Mouse (Mus musculus) intestine, embryonic 16.5 days (tissue): ENCODE measurements around the gene Rapgef4. TPM values are rescaled to one million over a fixed set of nuclear protein-coding genes. Genes with fewer than 3 reads are reported as not detected.
A peak's percentile ranks its signal among the peaks of the same experiment; 100 is the strongest.

ENCODE experiments used
- ATAC-seq: fragments of 200-750 bp; cut with Nextera tagmentation; 2 replicates; pipeline ENCODE4 v1.8.0; 2017; ENCODE audit warnings: moderate TSS enrichment, moderate library complexity
- H3K27ac ChIP-seq: fragments of 300-500 bp; sonication (generic); 2 replicates; pipeline ENCODE4 v1.5.1; 2014; ENCODE audit warnings: mild to moderate bottlenecking, low read length
- H3K27me3 ChIP-seq: fragments of 300-500 bp; sonication (generic); replicated peaks from 2 replicates; pipeline ENCODE4 v1.6.1; 2014; ENCODE audit warnings: low read length, control low read depth, mixed read lengths; ENCODE audit not compliant: control insufficient read depth, insufficient read depth
- H3K36me3 ChIP-seq: fragments of 300-500 bp; sonication (generic); 2 replicates; pipeline ENCODE4 v1.6.1; 2014; ENCODE audit warnings: low read length, control low read depth; ENCODE audit not compliant: control insufficient read depth, insufficient read depth
- H3K4me1 ChIP-seq: fragments of 300-500 bp; sonication (generic); 2 replicates; pipeline ENCODE4 v1.6.1; 2014; ENCODE audit warnings: low read length, control low read depth, mixed read lengths; ENCODE audit not compliant: control insufficient read depth, insufficient read depth
- H3K4me2 ChIP-seq: fragments of 300-500 bp; sonication (generic); 2 replicates; pipeline ENCODE4 v1.6.1; 2014; ENCODE audit warnings: low read depth, low read length, control low read depth
- H3K4me3 ChIP-seq: fragments of 300-500 bp; sonication (generic); 2 replicates; pipeline ENCODE4 v1.5.1; 2014; ENCODE audit warnings: mild to moderate bottlenecking, low read length
- H3K9ac ChIP-seq: fragments of 300-500 bp; sonication (generic); 2 replicates; pipeline ENCODE4 v1.6.1; 2014; ENCODE audit warnings: low read depth, low read length
- H3K9me3 ChIP-seq: fragments of 300-500 bp; sonication (generic); 2 replicates; pipeline ENCODE4 v1.6.1; 2016; ENCODE audit warnings: low read length, control low read depth; ENCODE audit not compliant: control insufficient read depth
- WGBS: fragments of 180-500 bp; shearing (Covaris S2); extraction: QIAGEN DNeasy Blood & Tissue Kit; methylation state at CpG from one replicate; pipeline ENCODE4 v1.1.7; 2014; 5-methylcytosine and 5-hydroxymethylcytosine counted together
- polyA plus RNA-seq: library from polyadenylated mRNA; unstranded; fragments of >200 nt; fragmentation: Nextera tagmentation; extraction: Ambion mirVana; gene quantifications from 2 replicates; pipeline ENCODE4 v1.2.1, GENCODE M21; 2015

Rapgef4 gene
- polyA plus RNA-seq, 1 experiment from 2014 or later = 2.8 TPM

DNA sequence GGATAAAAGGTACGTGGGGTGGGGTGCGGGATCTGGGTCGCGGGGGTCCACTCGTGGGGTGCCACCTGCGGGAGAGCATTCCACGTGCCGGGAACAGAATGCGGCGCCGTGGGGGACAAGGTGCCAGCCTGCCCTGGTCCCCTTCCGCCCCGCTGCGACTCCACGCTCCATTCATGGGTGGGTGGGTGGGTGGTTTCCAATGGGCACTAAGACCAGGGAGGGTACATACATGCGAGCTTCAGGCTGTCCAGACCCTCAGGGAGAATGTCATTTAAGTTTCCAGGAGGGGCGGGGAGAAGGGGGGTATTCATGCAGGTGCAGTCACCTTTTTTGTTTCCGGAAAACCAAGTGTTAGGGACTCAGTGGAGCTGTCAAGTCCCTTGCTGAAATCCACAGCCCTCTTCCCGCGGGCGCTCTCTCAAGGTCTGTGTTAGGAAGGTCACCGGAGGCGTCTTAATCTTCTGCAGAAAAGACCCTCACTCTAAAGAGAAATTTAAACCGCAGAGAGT lies 357 bp downstream of the Rapgef4 start:
- ATAC-seq = peak; percentile 23; the same call in 1 of the 2 replicates
- Histone ChIP-seq H3K4me1 (no peaks in the 10 kb centered on the region), H3K9ac (peak overlapping the region; percentile 72), H3K4me2 (peak overlapping the region; percentile 98), H3K27ac (no peak overlapping the region), H3K9me3 (no peaks in the 10 kb centered on the region), H3K4me3 (peak overlapping the region; percentile 63), H3K36me3 (no peaks in the 10 kb centered on the region), H3K27me3 (no peaks in the 10 kb centered on the region; the same call in 1 of the 2 replicates)
- 14% methylated on average over 21 of the region's 24 CpGs for WGBS

DNA sequence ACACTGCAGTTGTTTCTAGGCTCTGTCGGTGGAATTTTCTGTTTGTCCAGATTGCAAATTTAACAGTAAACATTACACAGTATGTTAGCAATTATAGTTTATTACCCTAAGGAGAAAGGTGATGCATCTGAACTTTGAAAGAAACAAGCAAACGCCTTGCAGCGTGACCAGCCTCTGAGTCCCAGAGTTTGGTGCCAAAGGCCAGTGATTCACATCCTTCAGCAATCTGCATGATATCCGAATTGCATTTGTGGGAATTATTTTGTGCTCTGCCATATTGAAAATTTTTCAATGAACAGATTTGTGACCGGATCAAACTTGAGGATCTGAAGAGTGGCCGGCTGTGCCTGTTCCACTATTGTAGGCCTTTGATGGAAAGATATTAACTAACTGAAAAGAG lies 856 bp downstream of the Rapgef4 start:
- Histone ChIP-seq H3K36me3 (no peaks in the 10 kb centered on the region), H3K4me1 (no peaks in the 10 kb centered on the region), H3K4me3 (no peak overlapping the region), H3K9me3 (no peaks in the 10 kb centered on the region), H3K27ac (no peak overlapping the region), H3K9ac (no peak overlapping the region), H3K4me2 (peak overlapping the region; percentile 98; the same call in 1 of the 2 replicates), H3K27me3 (no peaks in the 10 kb centered on the region; the same call in 1 of the 2 replicates)
- 76% methylated on average over 6 of the region's 6 CpGs for WGBS
- ATAC-seq = no peak

DNA sequence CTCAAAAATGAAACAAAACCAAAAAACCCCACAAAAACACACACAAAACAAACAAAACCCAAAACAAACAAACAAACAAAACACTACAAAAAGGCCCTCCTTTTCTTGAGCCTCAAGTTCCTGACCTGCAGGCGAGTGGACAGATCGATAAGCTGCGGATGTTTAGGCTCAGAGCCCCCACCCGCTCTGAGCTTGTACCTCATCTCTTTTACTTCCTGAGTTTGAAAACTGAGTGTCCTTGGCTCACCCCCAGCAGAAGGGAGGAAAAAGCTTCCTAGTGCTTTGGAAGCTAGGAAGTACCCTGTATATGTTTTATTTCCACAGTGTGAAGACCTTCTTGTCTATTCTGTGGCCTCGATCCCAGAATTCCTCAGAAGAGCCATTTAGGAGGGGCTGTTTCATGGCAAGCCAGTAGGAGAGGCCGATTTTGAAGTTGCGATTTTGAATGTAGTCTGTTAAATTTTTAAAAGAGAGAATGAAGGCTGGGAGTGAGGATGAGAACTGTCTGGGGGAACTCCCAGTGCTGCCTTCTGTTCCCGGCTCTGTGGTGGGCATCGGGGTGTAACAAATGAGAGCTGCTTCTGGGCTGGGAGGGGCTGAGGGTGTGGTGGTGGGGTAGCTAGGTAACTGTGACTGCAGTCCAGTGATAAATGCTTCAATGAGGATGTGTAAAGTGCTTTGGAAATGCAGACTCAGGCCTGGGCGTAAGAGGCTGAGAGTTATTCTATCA lies 2.0 kb downstream of the Rapgef4 start:
- H3K36me3 ChIP-seq = no peaks in the 10 kb centered on the region
- no peaks in the 10 kb centered on the region for H3K9me3 ChIP-seq
- H3K4me1 ChIP-seq = no peaks in the 10 kb centered on the region
- 69% methylated on average over 10 of the region's 10 CpGs for WGBS
- no peak for ATAC-seq
- no peak overlapping the region for H3K4me3 ChIP-seq
- no peak overlapping the region for H3K4me2 ChIP-seq
- no peaks in the 10 kb centered on the region; the same call in 1 of the 2 replicates for H3K27me3 ChIP-seq
- H3K9ac ChIP-seq = no peak overlapping the region
- no peak overlapping the region for H3K27ac ChIP-seq

DNA sequence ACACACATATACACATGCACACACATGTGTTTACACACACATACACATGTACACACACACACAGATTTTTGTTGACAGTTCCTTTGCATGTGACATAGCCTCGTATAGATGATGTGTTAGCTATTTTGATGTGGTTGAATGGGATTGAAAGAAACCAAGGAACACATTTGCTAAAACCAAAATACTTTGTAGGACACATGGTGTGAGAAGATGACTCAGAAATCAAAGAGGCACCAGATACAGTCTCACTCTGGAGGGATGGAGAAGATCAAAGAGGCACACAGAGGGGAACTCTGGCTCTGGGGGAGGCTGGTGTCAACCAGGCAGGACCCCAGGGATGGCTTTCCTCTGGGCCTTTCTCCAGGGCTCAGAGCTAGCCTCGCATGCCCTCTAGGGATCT lies 4.7 kb downstream of the Rapgef4 start:
- 70% methylated on average over 2 of the region's 2 CpGs for WGBS
- H3K9ac ChIP-seq = no peak overlapping the region
- no peak overlapping the region for H3K27ac ChIP-seq
- ATAC-seq = no peak
- H3K9me3 ChIP-seq = no peaks in the 10 kb centered on the region
- H3K4me3 ChIP-seq = no peak overlapping the region
- 0 out of 2 replicates have a peak, but pooled peaks cover 4% of the 10 kb centered on the region for H3K4me1 ChIP-seq
- no peak overlapping the region for H3K4me2 ChIP-seq
- H3K36me3 ChIP-seq = no peaks in the 10 kb centered on the region
- H3K27me3 ChIP-seq = no peaks in the 10 kb centered on the region

DNA sequence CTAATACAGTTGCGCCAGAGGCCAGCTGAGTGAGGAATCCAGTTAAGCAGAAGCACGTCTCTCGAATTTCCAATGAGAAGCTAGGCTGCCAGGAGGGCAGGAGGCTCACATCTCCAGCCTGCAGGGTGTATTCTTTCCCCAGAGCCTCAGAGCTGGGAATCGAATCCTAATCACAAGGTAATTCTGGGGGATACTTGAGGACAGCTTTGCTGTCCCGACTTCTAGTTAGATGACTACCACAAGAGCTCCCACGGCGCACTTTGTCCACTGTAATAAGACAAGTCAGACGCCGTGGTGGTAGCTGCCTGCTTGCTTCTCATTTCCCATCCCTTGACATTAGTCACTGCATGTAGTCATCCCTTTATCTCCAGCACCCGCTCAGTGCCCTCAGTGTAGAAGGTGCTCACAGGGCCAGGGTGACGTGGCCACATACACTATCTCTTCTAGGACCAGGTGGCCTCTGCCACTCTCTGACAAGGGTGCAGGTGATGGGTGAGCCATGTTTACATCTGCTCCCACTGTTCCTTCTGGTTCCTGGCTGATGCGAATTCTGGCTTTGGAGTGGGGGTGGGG lies 5.3 kb downstream of the Rapgef4 start:
- H3K9me3 ChIP-seq = no peaks in the 10 kb centered on the region

DNA sequence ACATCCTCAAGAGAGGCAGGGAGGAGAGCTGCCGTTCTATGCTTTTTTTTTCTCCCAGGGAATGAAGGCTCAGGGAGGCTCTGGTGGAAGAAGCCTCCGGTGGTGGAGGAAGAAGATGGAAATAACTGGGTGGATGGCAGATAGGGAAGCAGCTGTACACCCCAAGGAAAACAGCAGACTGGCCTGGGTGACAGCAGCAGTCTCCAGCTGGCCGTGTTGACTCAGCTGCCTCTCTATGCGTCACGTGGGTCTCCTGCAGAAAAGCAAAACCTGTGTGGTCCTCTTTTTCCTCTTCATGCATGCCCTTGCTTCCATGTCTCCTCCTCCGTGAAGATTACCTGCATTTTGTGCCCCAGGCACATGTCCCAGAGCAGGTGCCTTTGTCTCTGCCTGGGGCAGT lies 7.5 kb downstream of the Rapgef4 start:
- no peak overlapping the region for H3K4me2 ChIP-seq
- no peaks in the 10 kb centered on the region for H3K9me3 ChIP-seq
- H3K27me3 ChIP-seq = no peaks in the 10 kb centered on the region
- no peak for ATAC-seq
- H3K4me3 ChIP-seq = no peak overlapping the region
- 39% methylated on average over 6 of the region's 6 CpGs for WGBS
- no peak overlapping the region for H3K9ac ChIP-seq
- no peak overlapping the region for H3K27ac ChIP-seq
- H3K36me3 ChIP-seq = no peaks in the 10 kb centered on the region
- H3K4me1 ChIP-seq = 0 out of 2 replicates have a peak, but pooled peaks cover 4% of the 10 kb centered on the region

More for the DNA sequence above, 5.3 kb downstream of the Rapgef4 start:
- WGBS = 73% methylated on average over 12 of the region's 12 CpGs
- Histone ChIP-seq H3K36me3 (no peaks in the 10 kb centered on the region), H3K9ac (no peak overlapping the region), H3K27me3 (no peaks in the 10 kb centered on the region), H3K27ac (no peak overlapping the region), H3K4me2 (no peak overlapping the region), H3K4me1 (0 out of 2 replicates have a peak, but pooled peaks cover 4% of the 10 kb centered on the region), H3K4me3 (no peak overlapping the region)
- ATAC-seq = no peak

DNA sequence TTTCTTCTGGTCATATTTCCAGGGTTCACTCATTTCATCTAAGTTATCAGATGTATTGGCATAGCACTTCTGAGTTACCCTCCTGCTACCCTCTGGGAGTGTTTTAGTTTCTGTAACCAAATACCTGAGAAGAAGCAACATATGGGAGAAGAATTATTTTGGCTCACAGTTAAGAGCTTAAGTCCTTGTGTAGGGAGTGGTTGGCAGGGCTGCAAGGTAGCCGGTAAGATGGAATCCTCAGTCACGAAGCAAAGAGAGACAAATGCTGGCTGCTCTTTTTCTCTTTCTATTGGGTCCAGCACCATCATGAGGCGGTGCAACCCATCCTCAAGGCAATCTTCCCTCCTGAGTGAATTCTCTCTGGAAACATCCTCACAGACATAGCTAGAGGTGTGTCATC lies 11.1 kb downstream of the Rapgef4 start:
- no peak overlapping the region for H3K27ac ChIP-seq
- no peaks in the 10 kb centered on the region for H3K27me3 ChIP-seq
- ATAC-seq = no peak
- 95% methylated on average over 3 of the region's 3 CpGs for WGBS
- H3K9me3 ChIP-seq = no peaks in the 10 kb centered on the region
- no peak overlapping the region for H3K4me3 ChIP-seq
- no peaks in the 10 kb centered on the region for H3K36me3 ChIP-seq
- 0 out of 2 replicates have a peak, but pooled peaks cover 4% of the 10 kb centered on the region for H3K4me1 ChIP-seq
- H3K9ac ChIP-seq = no peak overlapping the region
- H3K4me2 ChIP-seq = no peak overlapping the region

DNA sequence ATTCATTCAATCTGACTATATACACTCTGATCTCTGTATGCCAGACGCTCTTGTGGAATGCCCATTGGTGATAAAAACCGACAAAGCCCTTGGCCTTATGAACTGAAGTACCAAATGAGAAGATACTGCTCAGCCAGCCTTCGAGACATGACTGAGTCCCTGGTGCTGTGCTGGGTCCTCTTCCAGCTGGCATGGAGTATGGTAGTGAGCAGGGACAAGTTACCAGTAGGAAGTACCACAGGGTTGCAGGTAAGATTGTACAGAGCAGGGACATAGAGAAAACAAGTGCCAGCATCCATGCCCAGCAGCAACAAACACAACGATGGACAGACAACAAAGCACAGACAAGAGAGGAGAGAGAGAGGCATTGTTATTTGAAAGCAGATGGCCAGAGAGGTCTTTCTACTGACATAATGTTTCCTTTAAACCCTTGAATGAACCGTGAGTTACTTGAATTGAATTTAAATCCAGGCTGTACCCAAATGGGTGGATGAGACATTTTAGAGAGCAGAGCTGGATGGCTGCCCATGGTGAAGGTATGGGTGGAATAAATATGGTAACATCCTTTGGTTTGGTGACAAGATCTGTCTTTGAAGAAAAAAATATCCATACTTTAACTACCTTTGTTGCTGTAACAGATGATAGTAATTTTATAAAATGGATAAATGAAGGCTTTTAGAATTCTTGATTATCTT lies 12.8 kb downstream of the Rapgef4 start:
- Histone ChIP-seq H3K9me3 (no peaks in the 10 kb centered on the region), H3K9ac (no peak overlapping the region), H3K36me3 (no peaks in the 10 kb centered on the region), H3K4me2 (no peak overlapping the region), H3K27ac (no peak overlapping the region), H3K4me1 (0 out of 2 replicates have a peak, but pooled peaks cover under 1% of the 10 kb centered on the region), H3K4me3 (no peak overlapping the region), H3K27me3 (no peaks in the 10 kb centered on the region)
- no peak for ATAC-seq
- WGBS = 87% methylated on average over 5 of the region's 5 CpGs

DNA sequence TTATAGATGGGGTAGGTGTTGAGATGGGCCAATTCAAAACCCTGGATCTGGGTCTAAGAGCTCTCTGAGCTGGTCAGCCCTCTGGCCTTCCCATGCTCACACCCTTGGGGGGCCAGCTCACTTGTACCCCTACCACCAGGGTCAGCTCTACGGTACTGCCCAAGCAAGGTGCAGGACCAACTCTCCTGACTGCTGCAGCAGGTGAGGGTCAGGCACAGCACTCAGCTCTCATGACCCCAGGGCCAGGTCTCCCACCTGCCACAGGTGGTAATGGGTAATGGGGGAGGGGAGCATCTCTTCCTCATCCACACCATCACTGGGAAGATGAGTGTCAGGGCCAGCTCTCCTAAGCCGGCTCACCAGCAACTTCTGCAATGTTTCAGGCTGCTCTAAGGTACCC lies 17.5 kb downstream of the Rapgef4 start:
- Histone ChIP-seq H3K27me3 (no peaks in the 10 kb centered on the region), H3K4me1 (no peaks in the 10 kb centered on the region), H3K4me3 (no peak overlapping the region), H3K27ac (no peak overlapping the region), H3K4me2 (no peak overlapping the region), H3K9ac (no peak overlapping the region), H3K9me3 (no peaks in the 10 kb centered on the region), H3K36me3 (no peaks in the 10 kb centered on the region)
- WGBS = 73% methylated on average over 2 of the region's 2 CpGs
- ATAC-seq = no peak
